Mouse (Mus musculus) bone marrow, adult 2 months (tissue): Measurements from ENCODE around the gene Trappc1.

Source experiments
- CTCF ChIP-seq: fragments of 200-500 bp; IDR thresholded peaks from 2 replicates; pipeline ENCODE4 v1.5.1; 2011; ENCODE audit warnings: low read length, control low read depth; ENCODE audit not compliant: control insufficient read depth, insufficient read depth
- POLR2A ChIP-seq: fragments of 200-500 bp; IDR thresholded peaks from 2 replicates; pipeline ENCODE4 v1.6.1; 2011; ENCODE audit warnings: low read depth, mild to moderate bottlenecking, control low read depth, low read length, borderline replicate concordance; ENCODE audit not compliant: control insufficient read depth

DNA sequence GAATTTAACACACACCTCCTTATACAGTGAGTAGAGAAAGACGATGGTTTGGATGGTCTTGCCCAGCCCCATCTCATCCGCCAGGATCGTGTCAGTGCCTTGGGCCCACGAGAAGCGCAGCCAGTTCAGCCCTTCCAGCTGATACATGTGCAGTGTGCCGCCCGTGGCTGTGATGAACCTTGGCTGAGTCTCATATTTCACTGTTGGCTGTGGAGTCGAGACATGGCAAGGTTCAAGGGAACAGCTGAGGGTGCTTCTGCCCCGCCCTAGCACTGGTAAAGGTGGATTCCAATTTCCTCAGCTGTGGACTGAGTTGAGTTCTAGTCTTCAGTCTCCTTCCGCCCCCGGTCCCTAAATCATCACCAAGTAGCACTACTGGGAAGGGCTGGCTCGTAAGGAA, 33.9 kb downstream of the Trappc1 start:
- TF ChIP-seq POLR2A, result no peak
- no peak for TF ChIP-seq CTCF
